9 mouse cellular contexts compared by ENCODE assay signal in the genomic region with DNA sequence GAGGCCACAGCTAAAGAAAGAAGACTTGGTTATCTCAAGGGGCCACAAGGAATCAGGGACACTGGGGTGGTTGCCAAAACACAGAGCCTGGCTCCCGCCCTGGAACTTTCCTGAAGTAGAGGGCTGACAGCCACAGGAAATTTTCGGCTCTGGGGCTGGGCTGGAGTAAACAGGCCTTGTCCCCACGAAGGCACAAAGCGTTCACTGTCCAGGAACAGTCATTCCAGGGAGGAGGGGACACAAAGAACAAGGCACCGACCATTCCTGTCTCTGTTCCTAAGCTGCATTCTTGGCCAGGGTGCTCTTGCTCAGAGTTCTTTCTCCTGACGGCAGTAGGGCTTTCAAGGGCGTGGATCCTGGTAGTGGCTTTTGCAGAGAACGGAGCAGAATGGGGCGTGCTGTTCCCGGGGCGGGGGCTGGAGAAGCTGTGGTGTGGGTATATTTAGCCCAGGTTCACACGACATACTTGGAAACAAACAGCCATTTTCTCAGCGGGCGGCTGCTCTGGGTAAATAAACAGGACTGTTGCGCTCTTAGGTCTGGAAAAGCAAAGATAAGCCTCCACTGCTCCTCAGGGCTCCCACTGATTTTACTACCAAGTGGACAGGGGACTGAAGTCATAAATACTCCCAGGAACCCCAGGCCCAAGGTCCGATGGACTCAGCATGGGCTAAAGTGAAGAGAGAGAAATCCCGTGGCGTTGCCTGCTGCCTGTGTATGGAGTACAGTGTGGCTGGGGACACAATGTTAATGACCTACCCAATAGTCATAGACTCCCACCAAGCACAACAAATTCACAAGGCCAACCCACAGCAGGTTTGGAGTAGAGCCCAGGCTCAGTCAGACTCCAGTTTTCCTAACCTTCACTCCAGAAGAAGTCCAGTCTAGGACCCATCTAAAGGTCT. TPM values are rescaled to one million over a fixed set of nuclear protein-coding genes. Genes with fewer than 3 reads are reported as not detected.
DNase-seq lines count a peak whose midpoint lies in the region; ATAC-seq and TF ChIP-seq lines count a peak whose summit lies in the region.
"Had no signal": no experiment of that assay in that cellular context is flagged by ENCODE, and none has a peak within 500 bp of the region (broad histone marks: within the 10 kb centered on the region; RNA-seq: fewer than 3 reads in every experiment).

No protein-coding gene starts in this region.

- H3K36me3 ChIP-seq in megakaryocyte, embryonic 14.5 days (replicated peaks; ENCODE audit: low read length) = peaks cover 86% of the 10 kb centered on the region
- H3K36me3 ChIP-seq in forebrain, postnatal 0 days (ENCODE audit: insufficient read depth) = peaks cover 9% of the 10 kb centered on the region; the same call in 1 of the 2 replicates
- peaks cover 41% of the 10 kb centered on the region for H3K36me3 ChIP-seq in liver, embryonic 15.5 days (replicated peaks)

- no peak overlapping the region for H3K4me2 ChIP-seq in forebrain, postnatal 0 days (ENCODE audit: low read depth)
- H3K4me2 ChIP-seq in liver, embryonic 15.5 days = peak overlapping the region; percentile 53

- H3K9me3 ChIP-seq in megakaryocyte, embryonic 14.5 days = no peaks in the 10 kb centered on the region
- no peaks in the 10 kb centered on the region for H3K9me3 ChIP-seq in forebrain, postnatal 0 days (ENCODE audit: low read length)
- H3K9me3 ChIP-seq in liver, embryonic 15.5 days (replicated peaks) = no peaks in the 10 kb centered on the region

- peak; percentile 33 for DNase-seq in forebrain, postnatal 0 days
- DNase-seq in heart, postnatal 36 days = peak; percentile 86 to 91
- peak; percentile 79 to 83 for DNase-seq in layer of hippocampus, adult 2 months (ENCODE audit: low spot score in 2 of 2)
- peak; percentile 91 for DNase-seq in right cerebral cortex, adult 18-20 months
- no peak for DNase-seq in thymus, adult 18-20 months

- intact Hi-C loops in heart, postnatal 36 days (cut with DNase I) = loop anchor here (1.0 to 2.0 kb wide), 4 partner anchors 35 to 79 kb away; partner anchors contain the start of gene Id1

- no peak for TF ChIP-seq CTCF in forebrain, postnatal 0 days (IDR thresholded peaks at IDR 0.05; ENCODE audit: low read depth)
- TF ChIP-seq CTCF in layer of hippocampus, adult 2 months (conservative IDR thresholded peaks at IDR 0.05) = no peak

- H3K4me1 ChIP-seq in megakaryocyte, embryonic 14.5 days = peaks cover 99% of the 10 kb centered on the region
- H3K4me1 ChIP-seq in forebrain, postnatal 0 days (ENCODE audit: insufficient read depth) = peaks cover 3% of the 10 kb centered on the region; the same call in 1 of the 2 replicates
- peaks cover 100% of the 10 kb centered on the region for H3K4me1 ChIP-seq in liver, embryonic 15.5 days (replicated peaks)

- H3K27ac ChIP-seq in forebrain, postnatal 0 days (ENCODE audit: low read depth, low read length) = peak overlapping the region; percentile 67
- H3K27ac ChIP-seq in layer of hippocampus, adult 2 months = peak overlapping the region; percentile 98
- peak overlapping the region; percentile 99 for H3K27ac ChIP-seq in liver, embryonic 15.5 days (replicated peaks)

- no peak for ATAC-seq in megakaryocyte, adult 5-6 weeks (ENCODE audit: poor library complexity, severe bottlenecking)
- ATAC-seq in forebrain, postnatal 0 days = peak; percentile 86
- ATAC-seq in liver, embryonic 15.5 days (ENCODE audit: insufficient read depth) = no peak

- H3K9ac ChIP-seq in forebrain, postnatal 0 days = no peak overlapping the region
- H3K9ac ChIP-seq in liver, embryonic 15.5 days = peak overlapping the region; percentile 44

- H3K4me3 ChIP-seq in megakaryocyte, embryonic 14.5 days (replicated peaks) = peak overlapping the region; percentile 81
- H3K4me3 ChIP-seq in forebrain, postnatal 0 days (ENCODE audit: low read depth, low read length) = no peak overlapping the region
- peak overlapping the region; percentile 25; the same call in 1 of the 2 replicates for H3K4me3 ChIP-seq in layer of hippocampus, adult 2 months
- peak overlapping the region; percentile 13; the same call in 1 of the 2 replicates for H3K4me3 ChIP-seq in liver, embryonic 15.5 days (replicated peaks)

- WGBS in forebrain, postnatal 0 days = 65% methylated on average over 18 of the region's 18 CpGs
- 29% methylated on average over 18 of the region's 18 CpGs for WGBS in liver, embryonic 15.5 days (ENCODE audit: insufficient replicate concordance)

- H3K27me3 ChIP-seq in megakaryocyte, embryonic 14.5 days (replicated peaks) = no peaks in the 10 kb centered on the region
- no peaks in the 10 kb centered on the region for H3K27me3 ChIP-seq in forebrain, postnatal 0 days (ENCODE audit: insufficient read depth, low read length)
- no peaks in the 10 kb centered on the region for H3K27me3 ChIP-seq in liver, embryonic 15.5 days
- H3K27me3 ChIP-seq: CH12.LX had no signal

RNA-seq across cellular contexts. Expression of gene Cox4i2, which starts 31.7 kb away (rescaled TPM):
- 2.8 TPM in 1 of 2 replicates, not detected in the other for polyA plus RNA-seq in megakaryocyte, embryonic 14.5 days (2012; ENCODE audit: insufficient read depth, low replicate concordance)
- total RNA-seq in megakaryocyte, adult 5-6 weeks (2015) = 0.20 and 0.55 TPM in 2 replicates
- 0.41 TPM in 1 of 2 replicates, not detected in the other for total RNA-seq in megakaryocyte, adult 5-6 weeks (2017)
- 4.3 TPM in 2 replicates for total RNA-seq in forebrain, postnatal 0 days (2014; rRNA removed)
- 4.4 and 5.4 TPM in 2 replicates for polyA plus RNA-seq in forebrain, postnatal 0 days (2015; fragmentation: Nextera tagmentation; extraction: Ambion mirVana)
- 10 to 100 TPM; 13.1 to 16.0 TPM for total RNA-seq in heart, postnatal 36 days (2021)
- 1 to 10 TPM; 1.4 to 1.6 TPM for total RNA-seq in layer of hippocampus, adult 2 months (2021)
- polyA plus RNA-seq in liver, embryonic 15.5 days (2015; fragmentation: Nextera tagmentation; extraction: Ambion mirVana) = 1.0 and 1.1 TPM in 2 replicates
- total RNA-seq: CH12.LX had no signal

RNA-seq across cellular contexts. Expression of gene Bcl2l1, which starts 45.8 kb away (rescaled TPM):
- 498 and 1,222 TPM in 2 replicates for polyA plus RNA-seq in megakaryocyte, embryonic 14.5 days (2012; ENCODE audit: insufficient read depth, low replicate concordance)
- total RNA-seq in megakaryocyte, adult 5-6 weeks (2015) = 7.1 and 9.3 TPM in 2 replicates
- total RNA-seq in megakaryocyte, adult 5-6 weeks (2017) = 9.3 and 12.8 TPM in 2 replicates
- total RNA-seq in forebrain, postnatal 0 days (2014; rRNA removed) = 152 and 157 TPM in 2 replicates
- 173 and 175 TPM in 2 replicates for polyA plus RNA-seq in forebrain, postnatal 0 days (2015; fragmentation: Nextera tagmentation; extraction: Ambion mirVana)
- total RNA-seq in heart, postnatal 36 days (2021) = 10 to 100 TPM; 52.5 to 73.5 TPM
- 100 to 1,000 TPM; 129 to 134 TPM for total RNA-seq in layer of hippocampus, adult 2 months (2021)
- polyA plus RNA-seq in liver, embryonic 15.5 days (2015; fragmentation: Nextera tagmentation; extraction: Ambion mirVana) = 209 and 237 TPM in 2 replicates

RNA-seq across cellular contexts. Expression of gene Id1, which starts 49.6 kb away (rescaled TPM):
- polyA plus RNA-seq in megakaryocyte, embryonic 14.5 days (2012; ENCODE audit: insufficient read depth, low replicate concordance) = 9.3 and 45.9 TPM in 2 replicates
- 28.4 and 48.3 TPM in 2 replicates for total RNA-seq in megakaryocyte, adult 5-6 weeks (2015)
- 35.0 and 40.1 TPM in 2 replicates for total RNA-seq in megakaryocyte, adult 5-6 weeks (2017)
- total RNA-seq in forebrain, postnatal 0 days (2014; rRNA removed) = 58.8 and 70.5 TPM in 2 replicates
- 59.8 and 71.3 TPM in 2 replicates for polyA plus RNA-seq in forebrain, postnatal 0 days (2015; fragmentation: Nextera tagmentation; extraction: Ambion mirVana)
- 10 to 100 TPM; 50.9 to 53.7 TPM for total RNA-seq in heart, postnatal 36 days (2021)
- total RNA-seq in layer of hippocampus, adult 2 months (2021) = 10 to 100 TPM; 23.5 to 25.4 TPM
- polyA plus RNA-seq in liver, embryonic 15.5 days (2015; fragmentation: Nextera tagmentation; extraction: Ambion mirVana) = 20.5 and 20.9 TPM in 2 replicates

Comparison
In these comparisons a context has a peak if more than half of its experiments do, and no peak if none do; other contexts are left out.
1. DNase-seq: peak in forebrain, postnatal 0 days (single experiment), heart, postnatal 36 days (2 of 2), layer of hippocampus, adult 2 months (2 of 2) and right cerebral cortex, adult 18-20 months (single experiment); none in thymus, adult 18-20 months (0 of 2).
2. Peak in every context shown above with its lines, with median percentiles within 50 percentile points of each other: H3K27ac ChIP-seq.